Mouse (Mus musculus): ENCODE measurements at regions not wholly inside any gene's neighbourhood (a gene's known extent, or its start where the extent isn't known, plus 50 kb on each side); places are given as distances from the start of the nearest gene placed in this dataset.

DNA sequence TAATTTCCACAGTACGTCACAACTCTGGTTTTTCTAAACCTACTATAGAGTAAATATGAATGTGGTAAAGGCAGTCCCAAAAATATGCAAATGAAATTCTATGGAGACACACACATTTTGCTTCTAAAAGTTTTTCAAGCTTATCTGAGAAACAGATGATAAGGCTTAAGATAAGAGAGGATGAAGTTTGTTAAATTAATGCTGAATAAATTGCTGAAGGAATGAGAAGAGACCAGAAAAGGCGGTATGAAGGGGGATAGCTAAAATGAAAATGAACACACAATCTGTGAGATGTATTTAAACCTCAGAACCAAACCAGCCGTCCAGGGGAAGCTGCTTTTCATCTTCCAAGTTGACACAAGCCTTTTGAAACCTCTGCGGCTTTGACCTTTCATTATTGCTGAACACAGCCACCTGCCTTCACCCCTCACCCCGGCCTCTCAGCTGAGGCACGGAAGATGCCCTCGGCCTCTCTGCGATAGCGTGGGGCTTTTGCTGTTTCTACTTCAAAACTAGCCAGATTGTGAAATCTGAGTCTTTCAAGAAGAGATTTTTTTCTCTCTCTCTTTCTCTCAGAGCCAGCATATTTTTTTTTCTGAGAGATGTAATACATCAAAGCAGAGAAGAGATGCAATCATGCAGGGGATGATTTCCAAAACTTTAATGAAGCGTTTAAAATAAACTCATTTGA, 328.7 kb upstream of the Rag2 start:
- WGBS, result 15% methylated on average over 10 of the region's 10 CpGs
- peak overlapping the region; percentile 37; the same call in 1 of the 2 replicates for H3K4me2 ChIP-seq
- H3K9me3 ChIP-seq (replicated peaks), result 0 out of 2 replicates have a peak, but pooled peaks cover 5% of the 10 kb centered on the region
- no peaks in the 10 kb centered on the region for H3K36me3 ChIP-seq (ENCODE audit: poor library complexity, severe bottlenecking)
- no peaks in the 10 kb centered on the region for H3K27me3 ChIP-seq
- ATAC-seq, result peak; percentile 30
- no peak overlapping the region for H3K9ac ChIP-seq
- H3K27ac ChIP-seq, result peak overlapping the region; percentile 61
- no peak overlapping the region for H3K4me3 ChIP-seq
- H3K4me1 ChIP-seq, result peaks cover 19% of the 10 kb centered on the region

DNA sequence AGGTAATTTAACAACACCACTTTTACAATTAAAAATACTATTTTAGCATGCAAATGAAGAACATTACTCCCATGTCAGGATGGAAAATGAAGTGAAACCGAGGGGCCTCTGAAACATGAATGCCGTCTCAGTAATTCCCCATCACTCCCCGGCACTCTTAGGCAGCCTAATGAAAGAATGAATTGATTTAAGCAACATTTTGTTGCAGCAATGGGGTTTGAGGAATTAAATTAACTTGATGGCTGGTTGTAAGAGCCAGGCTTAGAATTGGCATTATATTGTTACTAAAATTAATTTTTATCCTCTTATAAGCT, 328.2 kb upstream of the Rag2 start:
- Histone ChIP-seq H3K4me3 (no peak overlapping the region), H3K4me2 (peak overlapping the region; percentile 37; the same call in 1 of the 2 replicates), H3K27me3 (no peaks in the 10 kb centered on the region), H3K36me3 (ENCODE audit: poor library complexity, severe bottlenecking) (no peaks in the 10 kb centered on the region), H3K4me1 (peaks cover 19% of the 10 kb centered on the region), H3K27ac (no peak overlapping the region), H3K9ac (no peak overlapping the region), H3K9me3 (replicated peaks) (0 out of 2 replicates have a peak, but pooled peaks cover 5% of the 10 kb centered on the region)
- ATAC-seq, result peak; percentile 42; the same call in 1 of the 2 replicates
- WGBS, result 8% methylated on average over 3 of the region's 3 CpGs

DNA sequence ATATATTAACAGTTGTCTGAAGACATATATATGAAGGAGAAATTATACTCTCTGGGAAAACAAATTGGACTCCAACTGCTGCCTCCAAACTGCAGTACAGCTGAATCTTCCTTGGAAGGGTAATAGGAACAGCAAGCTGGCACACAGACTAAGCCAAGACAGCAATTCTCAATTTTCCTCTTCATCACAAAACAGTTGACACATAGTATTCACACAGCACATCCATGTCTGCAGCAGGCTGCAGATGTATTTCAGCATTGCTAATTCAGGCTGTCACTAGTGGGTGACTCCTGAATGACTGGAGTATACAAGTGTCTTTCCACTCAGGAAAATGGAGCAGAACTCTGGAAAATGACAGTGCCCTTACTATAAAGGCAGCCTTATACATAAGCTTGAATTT, 327.7 kb upstream of the Rag2 start:
- Histone ChIP-seq H3K27ac (no peak overlapping the region), H3K9me3 (replicated peaks) (0 out of 2 replicates have a peak, but pooled peaks cover 5% of the 10 kb centered on the region), H3K4me1 (peaks cover 19% of the 10 kb centered on the region), H3K4me3 (no peak overlapping the region), H3K27me3 (no peaks in the 10 kb centered on the region), H3K36me3 (ENCODE audit: poor library complexity, severe bottlenecking) (no peaks in the 10 kb centered on the region), H3K4me2 (no peak overlapping the region), H3K9ac (no peak overlapping the region)
- peak; percentile 84 for ATAC-seq

DNA sequence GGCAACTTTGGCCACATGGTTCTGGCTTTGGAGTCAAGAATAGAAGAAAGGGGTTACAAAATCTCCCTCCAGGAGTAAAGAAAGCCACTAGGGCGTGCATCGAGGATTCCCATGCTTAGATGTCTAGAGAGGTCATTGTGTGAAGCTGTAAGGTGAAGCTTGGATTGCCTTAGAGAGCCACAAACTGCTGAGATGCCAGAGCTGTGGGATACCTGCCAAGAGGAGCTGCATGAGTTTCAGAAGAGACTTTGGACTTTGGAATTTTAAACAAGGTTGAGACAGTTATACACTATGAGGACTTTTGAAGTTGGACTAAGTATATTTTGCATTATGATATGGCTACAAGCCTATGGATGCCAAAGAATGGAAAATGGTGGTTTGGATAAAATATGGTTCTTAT, 325.4 kb upstream of the Rag2 start:
- Histone ChIP-seq H3K9ac (no peak overlapping the region), H3K9me3 (replicated peaks) (0 out of 2 replicates have a peak, but pooled peaks cover 5% of the 10 kb centered on the region), H3K4me2 (no peak overlapping the region), H3K36me3 (ENCODE audit: poor library complexity, severe bottlenecking) (no peaks in the 10 kb centered on the region), H3K4me1 (peaks cover 19% of the 10 kb centered on the region), H3K27me3 (no peaks in the 10 kb centered on the region), H3K27ac (no peak overlapping the region), H3K4me3 (no peak overlapping the region)
- 92% methylated on average over 2 of the region's 2 CpGs for WGBS
- no peak for ATAC-seq

- Histone ChIP-seq H3K4me2 (no peak overlapping the region), H3K27me3 (no peaks in the 10 kb centered on the region), H3K36me3 (ENCODE audit: poor library complexity, severe bottlenecking) (no peaks in the 10 kb centered on the region), H3K4me1 (peaks cover 19% of the 10 kb centered on the region), H3K4me3 (no peak overlapping the region), H3K9me3 (replicated peaks) (0 out of 2 replicates have a peak, but pooled peaks cover 5% of the 10 kb centered on the region), H3K27ac (no peak overlapping the region), H3K9ac (no peak overlapping the region)
- ATAC-seq, result no peak
These were observed 324.4 kb upstream of the Rag2 start for GRCm38 (mm10) chr2:101300106-101300505.

GRCm38 (mm10) chr2:101321286-101321914, 303.1 kb upstream of the Rag2 start:
- Histone ChIP-seq H3K9me3 (replicated peaks) (no peaks in the 10 kb centered on the region), H3K36me3 (ENCODE audit: poor library complexity, severe bottlenecking) (no peaks in the 10 kb centered on the region), H3K9ac (no peak overlapping the region), H3K4me3 (no peak overlapping the region), H3K27ac (no peak overlapping the region), H3K4me2 (no peak overlapping the region), H3K4me1 (no peaks in the 10 kb centered on the region), H3K27me3 (no peaks in the 10 kb centered on the region)
- no peak for ATAC-seq
- WGBS, result 92% methylated on average over 3 of the region's 3 CpGs

GRCm38 (mm10) chr2:101356709-101357108, 267.8 kb upstream of the Rag2 start:
- Histone ChIP-seq H3K4me2 (no peak overlapping the region), H3K9me3 (replicated peaks) (no peaks in the 10 kb centered on the region), H3K27me3 (no peaks in the 10 kb centered on the region), H3K9ac (no peak overlapping the region), H3K4me1 (no peaks in the 10 kb centered on the region), H3K36me3 (ENCODE audit: poor library complexity, severe bottlenecking) (no peaks in the 10 kb centered on the region), H3K4me3 (no peak overlapping the region), H3K27ac (no peak overlapping the region)
- ATAC-seq, result no peak
- WGBS, result 38% methylated on average over 1 of the region's 1 CpGs

GRCm38 (mm10) chr2:101364256-101364655, 260.3 kb upstream of the Rag2 start:
- Histone ChIP-seq H3K4me2 (no peak overlapping the region), H3K36me3 (ENCODE audit: poor library complexity, severe bottlenecking) (no peaks in the 10 kb centered on the region), H3K4me3 (no peak overlapping the region), H3K27me3 (no peaks in the 10 kb centered on the region), H3K27ac (no peak overlapping the region), H3K9ac (no peak overlapping the region), H3K9me3 (replicated peaks) (no peaks in the 10 kb centered on the region), H3K4me1 (0 out of 2 replicates have a peak, but pooled peaks cover 3% of the 10 kb centered on the region)
- peak; percentile 55; the same call in 1 of the 2 replicates for ATAC-seq
- WGBS, result 30% methylated on average over 3 of the region's 3 CpGs

GRCm38 (mm10) chr2:101368278-101368677, 256.2 kb upstream of the Rag2 start:
- Histone ChIP-seq H3K4me1 (0 out of 2 replicates have a peak, but pooled peaks cover 3% of the 10 kb centered on the region), H3K9me3 (replicated peaks) (no peaks in the 10 kb centered on the region), H3K36me3 (ENCODE audit: poor library complexity, severe bottlenecking) (no peaks in the 10 kb centered on the region), H3K4me2 (no peak overlapping the region), H3K27me3 (no peaks in the 10 kb centered on the region), H3K9ac (no peak overlapping the region), H3K4me3 (no peak overlapping the region), H3K27ac (no peak overlapping the region)
- WGBS, result 75% methylated on average over 4 of the region's 4 CpGs
- ATAC-seq, result no peak

DNA sequence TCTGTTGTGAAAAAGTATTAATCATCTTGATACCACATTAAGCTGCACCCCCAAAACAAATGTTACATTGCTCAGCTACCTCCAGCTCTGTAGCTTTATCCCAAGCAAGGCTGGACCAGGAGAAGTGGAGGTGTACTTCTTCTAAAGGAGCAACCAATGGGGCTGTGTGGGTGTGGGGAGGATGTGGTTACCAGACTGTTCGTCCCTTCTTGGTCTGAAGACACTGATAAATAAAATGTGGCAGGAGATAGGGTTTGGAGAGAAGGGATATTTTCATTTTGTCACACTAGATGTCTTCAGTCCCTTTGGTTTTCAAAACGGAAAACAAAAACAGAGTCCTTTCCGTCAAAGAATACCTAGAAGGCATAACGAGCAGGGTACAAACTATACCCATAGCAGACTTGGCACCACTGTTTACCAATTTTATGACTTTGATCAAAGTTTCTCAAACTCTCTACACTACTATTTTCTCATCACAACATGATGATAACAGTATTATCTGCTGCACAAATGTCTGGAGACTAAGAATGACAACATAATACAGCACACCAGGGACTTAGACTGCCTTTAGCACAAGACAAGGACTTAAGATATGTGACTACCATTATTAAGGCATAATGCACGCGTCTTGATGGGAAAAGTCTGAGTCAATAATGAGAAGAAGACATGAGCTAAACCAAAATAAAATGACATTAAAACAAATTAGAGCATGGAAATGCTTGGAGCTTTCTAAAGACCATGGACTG, 253.4 kb upstream of the Rag2 start:
- WGBS, result 86% methylated on average over 6 of the region's 6 CpGs
- no peaks in the 10 kb centered on the region for H3K36me3 ChIP-seq (ENCODE audit: poor library complexity, severe bottlenecking)
- H3K4me3 ChIP-seq, result no peak overlapping the region
- H3K9ac ChIP-seq, result no peak overlapping the region
- no peak for ATAC-seq
- H3K27ac ChIP-seq, result no peak overlapping the region
- no peak overlapping the region for H3K4me2 ChIP-seq
- no peaks in the 10 kb centered on the region for H3K27me3 ChIP-seq
- H3K4me1 ChIP-seq, result 0 out of 2 replicates have a peak, but pooled peaks cover 3% of the 10 kb centered on the region
- no peaks in the 10 kb centered on the region for H3K9me3 ChIP-seq (replicated peaks)

GRCm38 (mm10) chr2:101371834-101372493, 252.6 kb upstream of the Rag2 start:
- no peak overlapping the region for H3K27ac ChIP-seq
- no peaks in the 10 kb centered on the region for H3K36me3 ChIP-seq (ENCODE audit: poor library complexity, severe bottlenecking)
- ATAC-seq, result no peak
- no peak overlapping the region for H3K4me3 ChIP-seq
- H3K4me1 ChIP-seq, result 0 out of 2 replicates have a peak, but pooled peaks cover 3% of the 10 kb centered on the region
- no peaks in the 10 kb centered on the region for H3K27me3 ChIP-seq
- no peak overlapping the region for H3K4me2 ChIP-seq
- no peak overlapping the region for H3K9ac ChIP-seq
- H3K9me3 ChIP-seq (replicated peaks), result no peaks in the 10 kb centered on the region
- 91% methylated on average over 7 of the region's 7 CpGs for WGBS

DNA sequence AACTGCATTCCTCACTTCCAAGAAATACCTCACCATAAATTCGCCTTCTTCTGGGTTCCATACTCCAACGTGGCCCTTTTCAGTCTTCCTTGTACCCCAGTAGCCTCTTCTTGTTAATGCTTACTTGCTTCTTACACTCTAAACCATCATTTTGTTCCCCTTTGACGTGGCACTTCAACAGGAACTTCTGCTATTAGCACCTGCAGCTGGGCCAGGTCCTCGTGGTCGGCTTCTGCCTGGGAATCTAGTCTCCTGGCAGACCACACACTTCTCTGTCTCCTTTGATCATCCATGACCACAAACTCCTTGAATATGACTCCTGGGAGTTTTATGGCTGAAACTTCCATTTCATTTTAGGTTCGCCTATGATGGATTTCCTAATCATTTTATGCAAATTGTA, 243.9 kb upstream of the Rag2 start:
- Histone ChIP-seq H3K36me3 (ENCODE audit: poor library complexity, severe bottlenecking) (no peaks in the 10 kb centered on the region), H3K27ac (no peak overlapping the region), H3K27me3 (no peaks in the 10 kb centered on the region), H3K4me1 (no peaks in the 10 kb centered on the region), H3K9me3 (replicated peaks) (no peaks in the 10 kb centered on the region), H3K9ac (no peak overlapping the region), H3K4me2 (no peak overlapping the region), H3K4me3 (no peak overlapping the region)
- no peak for ATAC-seq
- WGBS, result 87% methylated on average over 6 of the region's 6 CpGs

All from forebrain, embryonic 13.5 days (tissue).